Mouse (Mus musculus) CH12.LX (cell line): ENCODE data around the gene Drd2. TPM values are rescaled to one million over a fixed set of nuclear protein-coding genes. Genes with fewer than 3 reads are reported as not detected.

Experiments used
- polyA plus RNA-seq: library from polyadenylated mRNA; unstranded; fragments of >175 nt; gene quantifications from 2 replicates; pipeline ENCODE4 v1.2.1, GENCODE M21; 2012; ENCODE audit warnings: low read depth; ENCODE audit not compliant: insufficient read length
- total RNA-seq, 2 experiments: library from RNA; depleted of rRNA; stranded (reverse); fragments of 300-350 nt in 1 of 2; fragments of >200 nt in 1 of 2; gene quantifications; 2 replicates each; pipeline ENCODE4 v1.2.3; 2012 to 2014

The Drd2 gene
- total and polyA plus RNA-seq, 3 experiments: not detected

Other genes starting within 250 kb of the Drd2 start
- gene Gm4894, start 90.1 kb upstream of the Drd2 start, total RNA-seq (2012; rRNA removed): not detected in 2 replicates
- not detected in 2 replicates for gene Gm4894, start 90.1 kb upstream of the Drd2 start, total RNA-seq (2014; rRNA removed)
- not detected in 2 replicates for gene Gm4894, start 90.1 kb upstream of the Drd2 start, polyA plus RNA-seq
- 0.13 and 0.29 TPM in 2 replicates for gene Ankk1, start 86.4 kb downstream of the Drd2 start, total RNA-seq (2012; rRNA removed)
- 0.28 and 0.52 TPM in 2 replicates for gene Ankk1, start 86.4 kb downstream of the Drd2 start, total RNA-seq (2014; rRNA removed)
- 0.30 and 0.36 TPM in 2 replicates for gene Ankk1, start 86.4 kb downstream of the Drd2 start, polyA plus RNA-seq
- gene Ttc12, start 145.6 kb downstream of the Drd2 start, total RNA-seq (2012; rRNA removed): 0.50 and 0.59 TPM in 2 replicates
- 0.67 and 0.68 TPM in 2 replicates for gene Ttc12, start 145.6 kb downstream of the Drd2 start, total RNA-seq (2014; rRNA removed)
- gene Ttc12, start 145.6 kb downstream of the Drd2 start, polyA plus RNA-seq: 0.44 and 0.68 TPM in 2 replicates